Mouse (Mus musculus): ENCODE measurements around the gene Pip4k2a.

Pip4k2a gene

DNA sequence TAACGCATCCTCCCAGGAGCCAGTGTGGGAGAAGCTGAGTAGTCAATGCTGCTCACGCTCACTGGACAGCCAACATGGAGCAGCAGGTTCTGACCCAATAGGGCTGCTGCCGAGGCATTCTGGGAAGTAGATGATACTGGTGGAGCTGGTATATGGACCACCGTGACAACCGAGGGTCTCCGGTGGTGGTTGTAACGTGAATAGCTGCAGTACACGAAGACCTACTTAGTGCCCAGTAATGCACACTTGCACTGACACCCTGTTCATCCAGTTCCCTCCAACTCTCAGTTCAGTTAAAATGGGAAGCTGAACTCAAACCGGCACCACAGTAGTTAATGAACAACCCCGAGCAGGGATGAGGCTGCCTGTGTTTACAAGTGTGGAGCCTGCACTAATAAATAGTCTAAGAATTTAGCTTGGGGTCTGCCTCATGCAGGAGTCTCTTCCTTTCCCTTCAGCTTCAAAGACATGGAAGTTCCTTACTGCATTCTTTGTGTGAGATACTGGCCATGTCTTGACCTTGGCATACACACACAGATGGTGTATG, 105.9 kb downstream of the Pip4k2a start:
- no peak for DNase-seq

DNA sequence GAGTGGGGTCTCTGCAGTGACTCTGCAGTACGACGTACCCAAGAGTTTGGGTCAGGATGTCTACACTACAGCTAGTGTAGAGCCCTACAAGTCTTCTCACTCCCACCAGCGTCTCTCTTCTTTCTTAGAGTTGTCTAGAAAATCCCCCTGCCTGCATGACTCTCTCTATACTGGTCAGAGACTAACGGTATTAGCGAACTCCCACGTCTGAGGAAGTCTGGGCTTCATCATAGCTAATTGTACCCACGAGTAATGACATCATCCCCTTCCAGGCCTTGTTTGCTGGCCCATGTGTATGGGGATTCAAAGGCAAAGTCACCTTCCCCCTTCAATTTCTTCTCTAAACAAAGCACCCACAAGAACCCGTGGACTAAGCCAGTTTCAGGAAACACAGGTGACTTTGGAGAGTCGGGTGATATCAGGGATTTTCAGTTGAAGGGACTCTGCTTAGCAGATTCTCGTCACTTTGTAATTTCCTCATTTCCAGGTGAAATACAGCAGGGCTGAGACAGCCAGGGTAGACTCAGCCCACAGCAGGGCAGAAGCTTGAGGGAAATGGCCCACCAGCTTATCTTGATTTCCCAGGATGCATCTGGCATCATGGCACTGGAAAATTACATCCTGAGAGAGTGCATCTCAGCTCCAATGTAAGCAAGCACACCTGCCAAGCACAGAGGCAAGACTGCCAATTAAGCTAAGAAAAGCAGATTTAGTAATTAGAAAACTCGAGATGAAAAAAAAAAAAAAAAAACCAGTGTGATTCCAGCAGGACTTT, 107.5 kb downstream of the Pip4k2a start:
- DNase-seq: no peak

DNA sequence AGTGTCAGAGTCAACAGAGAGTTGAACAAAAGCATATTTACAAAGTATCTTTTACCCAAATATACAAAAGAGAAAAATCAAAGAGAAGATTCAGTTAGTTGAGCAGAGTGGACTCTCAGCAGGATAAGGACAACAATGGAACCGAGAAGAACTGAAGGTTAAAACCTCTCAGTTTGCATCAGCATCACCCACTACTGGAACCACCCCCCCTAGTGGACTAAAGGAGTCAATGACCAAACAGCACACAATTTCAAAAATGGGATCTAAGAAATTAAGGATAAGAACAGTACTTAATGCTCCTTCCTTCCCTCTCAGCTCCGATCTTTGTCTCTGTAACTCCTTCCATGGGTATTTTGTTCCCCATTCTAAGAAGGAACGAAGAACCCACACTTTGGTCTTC, 113.6 kb downstream of the Pip4k2a start:
- DNase-seq: no peak

DNA sequence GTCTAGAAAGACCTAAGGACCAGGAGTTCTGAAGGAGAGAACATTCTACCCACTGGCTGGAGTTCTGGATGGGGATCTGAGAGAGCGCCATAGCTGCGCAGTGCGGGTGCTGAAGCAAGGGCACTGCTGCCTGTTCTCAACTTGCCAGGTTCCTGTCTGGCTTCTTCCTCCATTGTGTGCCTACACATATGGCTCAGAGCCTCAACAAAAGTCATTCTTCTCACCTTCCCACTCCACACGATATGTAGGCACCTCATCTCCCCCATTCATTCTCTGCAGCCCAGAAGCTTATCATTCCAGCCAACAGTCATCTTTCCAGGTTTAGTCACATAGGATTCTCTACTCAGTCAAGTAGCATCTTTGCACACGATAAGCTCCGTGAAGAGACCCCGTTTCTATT, 123.3 kb downstream of the Pip4k2a start:
- no peak for DNase-seq

DNA sequence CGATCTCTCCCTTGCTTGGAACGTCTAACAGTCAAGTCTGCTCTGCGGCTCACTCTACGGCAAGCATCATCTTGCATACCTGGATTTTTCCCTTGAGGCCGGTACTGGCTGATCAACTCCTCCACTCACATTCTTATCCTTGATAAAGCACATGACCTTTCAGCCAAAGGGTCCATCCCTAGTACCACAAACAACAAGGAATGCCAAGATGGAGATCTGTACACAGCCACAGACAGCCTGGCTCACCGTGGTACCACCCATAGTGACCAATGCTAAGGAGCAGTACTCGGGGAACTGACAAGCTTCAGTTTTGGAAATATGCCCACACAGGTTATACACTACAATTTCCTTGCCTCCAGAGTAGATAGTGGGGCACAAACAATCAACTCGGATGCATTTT, 123.9 kb downstream of the Pip4k2a start:
- DNase-seq: no peak

DNA sequence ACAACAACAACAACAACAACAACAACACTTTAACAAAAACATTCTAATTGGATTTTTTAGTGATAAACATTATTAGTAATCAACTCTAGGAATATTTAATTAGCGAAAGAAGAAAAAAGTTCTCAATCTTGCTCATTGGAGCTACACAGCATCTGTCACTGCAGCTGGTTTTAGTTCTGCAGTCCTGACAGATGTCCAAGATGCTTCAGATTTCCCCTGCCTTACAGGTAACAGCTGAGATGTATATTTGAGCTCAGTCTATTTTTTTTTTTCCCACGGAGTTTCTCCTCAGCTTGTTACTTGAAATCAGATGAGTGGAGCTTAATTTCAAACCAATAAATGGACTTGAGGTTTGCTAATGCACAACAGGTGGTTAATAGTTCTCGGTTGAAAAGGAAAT, 124.5 kb downstream of the Pip4k2a start:
- DNase-seq: no peak

DNA sequence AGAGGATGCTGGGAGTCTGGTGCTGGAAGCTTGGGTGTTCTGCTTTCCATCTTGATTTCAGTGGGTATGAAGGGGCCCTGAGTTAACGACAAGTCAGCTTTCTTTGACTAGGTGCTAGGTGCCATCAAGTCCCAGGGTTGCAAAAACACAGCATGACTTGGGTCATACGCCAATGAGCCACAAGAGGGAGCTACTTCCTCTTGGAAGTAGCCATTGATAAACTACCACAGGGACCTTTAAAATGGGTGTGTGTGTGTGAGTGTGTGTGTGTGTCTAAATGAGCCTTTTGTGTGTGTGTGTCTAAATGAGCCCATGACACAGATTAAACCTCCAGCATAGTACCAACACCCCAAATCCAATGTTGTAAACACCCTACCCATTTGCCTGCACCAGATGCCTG, 125.1 kb downstream of the Pip4k2a start:
- peak; percentile 75 for DNase-seq

DNA sequence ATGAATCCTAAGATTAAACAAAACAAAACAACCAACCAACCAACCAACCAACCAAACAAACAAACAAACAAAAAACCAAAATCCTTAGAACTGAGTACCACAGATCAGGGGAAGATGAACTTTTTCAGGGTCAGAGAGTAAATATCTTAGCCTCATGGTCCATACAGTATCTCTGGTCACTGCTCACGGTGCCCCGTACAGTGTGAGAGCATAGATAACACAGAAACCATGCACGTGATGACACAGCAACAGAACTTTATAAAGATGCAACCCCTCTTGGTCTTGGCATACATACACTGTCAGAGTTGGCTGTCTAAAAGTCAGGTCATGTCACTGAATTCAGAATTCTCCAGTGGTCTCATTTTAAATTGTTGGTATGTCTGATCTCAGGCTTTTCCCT, 126.8 kb downstream of the Pip4k2a start:
- no peak for DNase-seq

DNA sequence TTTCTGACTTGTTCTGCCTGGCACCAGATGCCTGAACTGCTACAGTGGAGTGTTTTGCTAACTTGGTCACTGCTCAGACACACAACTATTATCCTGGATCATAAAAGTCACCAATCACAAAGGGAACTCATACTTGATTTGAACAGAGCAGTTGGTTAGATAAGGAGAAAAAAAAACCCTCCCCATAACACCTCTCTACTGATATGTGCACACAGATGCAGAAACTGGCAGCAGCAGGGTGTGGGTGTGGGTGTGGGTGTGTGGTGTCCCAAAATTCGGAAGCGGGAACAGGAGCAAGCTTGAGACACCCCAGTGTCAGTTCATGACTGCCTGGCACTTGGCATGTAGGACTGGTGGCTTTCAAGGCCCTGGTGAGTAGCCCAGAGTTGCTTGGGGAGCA, 130.9 kb downstream of the Pip4k2a start:
- DNase-seq: no peak

DNA sequence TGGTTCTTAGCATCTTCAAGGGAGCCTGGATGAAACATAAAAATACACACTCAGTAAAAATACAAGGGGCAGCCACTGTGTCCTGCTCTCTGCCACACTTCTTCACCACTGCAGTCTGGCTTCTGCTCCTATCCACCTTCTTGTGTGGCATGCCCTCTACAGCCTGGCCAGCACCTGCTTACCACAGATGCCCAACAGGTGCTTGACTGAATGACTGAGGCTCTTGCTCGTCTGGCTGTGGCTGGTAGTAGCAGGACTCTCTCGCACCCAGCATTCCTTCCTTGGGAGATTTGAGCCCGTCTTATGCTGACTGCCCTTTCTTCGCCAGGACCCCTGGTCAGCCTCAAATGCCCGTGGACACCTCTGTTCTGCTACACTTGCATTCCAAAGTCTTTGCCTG, 133.2 kb downstream of the Pip4k2a start:
- no peak for DNase-seq

DNA sequence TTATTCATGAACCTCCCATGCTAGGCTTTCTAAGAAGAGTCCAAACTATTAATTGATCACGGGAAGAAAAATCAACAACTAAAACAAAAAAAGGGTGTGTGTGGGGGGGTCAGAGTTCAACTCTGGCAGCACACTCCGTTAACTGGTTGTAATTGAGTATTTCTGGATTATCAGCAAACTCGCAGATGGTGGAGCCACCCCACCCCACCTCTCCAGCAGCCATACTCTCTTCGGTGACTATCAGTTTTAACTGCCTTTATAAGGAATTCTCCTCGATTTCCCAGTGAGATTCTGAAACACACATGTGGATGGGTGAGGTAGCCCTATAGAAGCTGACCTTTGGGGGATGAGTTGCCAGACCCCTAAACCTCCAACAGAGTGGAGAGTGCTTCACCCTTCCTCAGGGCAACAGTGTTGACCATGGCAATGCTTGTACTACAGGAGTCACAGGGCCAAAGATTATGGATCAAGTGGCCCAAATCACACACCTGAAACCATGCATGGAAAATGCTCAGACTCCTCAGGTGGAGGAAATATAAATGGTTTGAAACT, 136.2 kb downstream of the Pip4k2a start:
- no peak for DNase-seq

DNA sequence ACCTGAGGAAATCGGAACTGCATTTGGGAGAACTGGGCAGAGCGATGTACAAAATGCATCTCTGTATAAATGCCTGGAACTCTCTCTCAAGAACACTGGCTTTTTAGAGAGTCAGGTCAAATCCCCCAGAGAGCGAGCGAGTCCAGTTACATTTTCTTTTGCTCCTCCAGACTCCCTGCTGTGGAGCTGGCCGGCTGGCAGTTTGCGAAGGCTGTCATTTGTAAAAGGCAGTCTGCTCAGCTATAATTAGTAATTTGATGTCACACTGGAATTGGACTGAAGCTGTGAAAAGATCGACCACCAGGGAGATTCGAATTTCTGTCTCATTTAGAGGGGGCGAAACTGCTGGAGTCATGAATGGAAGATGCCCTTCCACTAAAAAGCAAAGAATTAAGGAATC, 137.2 kb downstream of the Pip4k2a start:
- peak; percentile 57 for DNase-seq

DNA sequence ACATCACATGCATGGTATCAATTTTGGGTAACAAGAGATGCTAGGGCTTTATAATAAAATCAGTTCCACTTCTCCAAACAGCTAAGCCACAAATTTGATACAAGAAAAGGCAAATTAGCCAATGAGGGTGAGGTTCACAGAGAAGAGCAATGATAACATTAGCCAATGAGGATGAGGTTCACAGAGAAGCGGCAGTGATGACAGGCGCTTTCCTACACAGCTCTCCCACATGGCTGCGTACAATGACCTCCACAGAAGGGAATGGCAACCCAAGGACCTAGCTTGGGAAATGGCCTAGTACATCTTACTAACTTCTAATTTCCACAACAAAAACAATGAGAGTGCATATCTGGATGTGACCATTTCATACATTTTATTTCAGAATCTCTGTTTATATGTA, 140.0 kb downstream of the Pip4k2a start:
- DNase-seq: peak; percentile 19

DNA sequence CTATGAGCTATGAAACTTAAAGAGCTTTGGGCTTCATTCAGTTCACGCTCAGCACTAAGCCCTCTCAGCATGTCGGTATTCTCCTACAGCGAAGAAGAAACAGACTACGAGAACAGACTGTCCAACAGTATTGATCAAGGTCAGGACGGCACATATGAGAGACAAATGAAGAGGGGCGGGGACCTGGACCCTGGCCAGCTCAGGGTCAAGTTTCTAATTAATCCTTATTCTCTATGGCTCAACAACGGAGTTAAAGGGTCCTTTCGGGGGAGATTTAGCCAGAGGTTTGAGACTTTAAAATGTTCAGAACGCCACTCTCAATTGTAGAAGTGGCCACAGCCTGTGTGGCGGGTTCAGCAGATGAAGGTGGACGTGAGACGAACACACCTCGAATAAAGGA, 141.5 kb downstream of the Pip4k2a start:
- peak; percentile 39 for DNase-seq

DNA sequence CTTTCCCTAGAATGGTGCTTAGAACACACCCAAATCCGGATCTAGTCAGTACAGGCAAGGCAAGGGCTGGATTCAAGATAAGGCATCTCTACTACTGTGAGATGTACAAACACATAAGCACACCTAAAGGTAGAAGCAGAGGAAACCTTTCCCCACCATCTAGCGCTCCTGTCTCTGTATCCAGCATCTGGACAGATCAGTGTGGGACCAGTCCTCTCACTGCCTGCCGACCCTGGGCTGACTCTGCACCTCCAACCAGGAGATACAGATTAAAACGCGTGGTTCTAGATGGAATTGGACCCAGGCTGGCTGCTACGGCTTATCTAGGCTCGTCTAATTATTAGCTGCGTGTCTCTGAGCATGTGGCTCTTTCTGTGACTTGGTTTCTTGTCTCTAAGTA, 142.7 kb downstream of the Pip4k2a start:
- DNase-seq: peak; percentile 14

DNA sequence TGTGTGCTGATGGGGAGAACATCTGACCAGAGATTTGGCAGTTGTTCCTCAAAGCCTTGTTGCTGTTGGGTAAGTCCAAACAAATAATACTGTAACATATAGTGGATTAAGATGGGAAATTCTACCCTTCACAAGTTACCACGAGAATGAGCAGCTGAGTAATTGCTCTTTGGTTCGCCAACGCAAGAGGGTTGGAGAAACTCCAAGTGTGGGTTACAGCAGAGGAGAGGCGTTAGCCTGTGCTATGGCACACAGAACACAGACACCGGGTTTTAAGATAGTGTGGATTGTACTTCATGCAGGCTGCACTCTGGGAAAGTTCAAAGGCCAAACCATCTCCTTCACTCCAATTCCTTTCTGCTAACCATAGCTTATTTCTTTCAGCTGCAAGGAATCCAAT, 144.6 kb downstream of the Pip4k2a start:
- DNase-seq: no peak

DNA sequence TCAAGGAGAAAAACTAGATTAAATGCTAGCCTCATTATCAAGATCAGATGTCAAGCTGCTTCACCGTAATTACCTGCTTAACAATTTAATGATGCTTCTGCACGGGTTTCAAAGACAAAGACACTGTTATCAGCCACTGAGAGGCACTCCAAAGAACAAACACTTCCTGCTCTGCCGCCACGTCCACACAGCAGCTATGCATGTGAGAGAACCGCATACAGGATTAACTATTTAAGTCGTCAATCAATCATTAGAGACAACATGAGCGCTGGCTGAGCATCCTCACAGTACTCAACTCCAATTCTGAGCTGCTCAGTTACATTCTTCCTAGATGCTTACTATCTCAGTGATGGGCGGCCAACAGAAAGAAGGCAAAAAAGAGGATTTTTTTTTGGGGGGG, 147.3 kb downstream of the Pip4k2a start:
- DNase-seq: no peak

DNA sequence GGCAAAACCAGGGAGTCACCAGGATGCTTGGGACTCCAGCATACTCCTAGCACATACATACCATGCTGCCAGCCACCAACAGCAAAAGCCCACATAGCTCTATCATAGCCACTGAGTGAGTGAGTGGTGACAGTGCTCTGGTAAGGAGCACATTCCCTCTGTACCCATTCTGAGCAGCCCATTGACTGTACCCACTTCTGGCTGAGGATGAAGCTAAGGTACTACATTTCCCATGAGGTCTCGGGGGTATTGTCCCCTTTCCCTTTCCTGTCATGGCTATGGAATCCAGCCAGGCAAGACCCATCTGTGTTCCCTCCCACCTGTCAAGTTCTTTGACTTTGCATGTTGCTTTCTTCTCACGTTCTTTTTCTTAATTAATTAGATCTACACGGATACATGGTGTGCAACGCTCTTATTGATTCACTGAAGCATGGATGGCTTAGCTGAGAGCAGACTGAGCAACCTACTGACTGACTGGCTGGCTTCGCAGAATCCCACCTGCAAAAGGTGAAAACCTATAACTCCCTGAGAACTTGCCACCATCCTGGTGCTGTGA, 149.8 kb downstream of the Pip4k2a start:
- DNase-seq: no peak

DNA sequence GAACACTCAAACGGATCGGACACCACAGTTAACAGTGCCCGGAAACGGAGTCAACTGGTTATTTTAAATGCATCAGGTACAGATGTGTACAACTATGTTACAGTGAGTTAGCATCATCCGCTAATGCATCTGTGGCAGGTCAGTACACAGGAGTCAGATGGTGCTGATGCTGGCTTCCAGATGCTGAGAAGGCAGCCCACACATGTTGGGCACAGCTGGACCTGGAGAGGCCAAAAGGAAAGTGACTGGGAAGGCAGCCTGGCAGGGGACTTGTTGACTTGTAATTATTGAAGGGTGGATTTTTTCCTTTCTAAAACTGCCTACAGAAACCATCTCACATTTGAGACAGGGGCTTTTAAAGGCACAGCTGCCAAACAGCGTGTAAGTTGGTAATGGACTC, 155.4 kb downstream of the Pip4k2a start:
- no peak for DNase-seq

DNA sequence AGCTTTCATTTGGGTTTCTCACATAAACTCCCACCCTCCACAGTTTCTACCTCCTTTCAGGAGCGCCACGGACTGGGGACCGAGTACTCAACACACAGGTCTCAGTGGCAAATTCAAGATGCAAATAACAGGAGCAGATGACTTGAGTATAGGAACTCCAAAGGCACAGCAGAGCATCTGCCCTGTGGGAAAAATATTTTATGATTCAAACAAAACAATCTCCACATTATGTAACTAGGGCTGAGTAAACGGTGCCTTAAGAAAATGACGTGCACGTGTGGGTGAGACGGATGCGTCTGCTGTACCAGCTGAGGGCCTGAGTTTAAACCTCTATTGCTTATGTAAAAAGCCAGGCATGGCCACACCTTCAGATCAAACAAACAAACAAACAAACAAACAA, 156.9 kb downstream of the Pip4k2a start:
- DNase-seq: no peak

DNA sequence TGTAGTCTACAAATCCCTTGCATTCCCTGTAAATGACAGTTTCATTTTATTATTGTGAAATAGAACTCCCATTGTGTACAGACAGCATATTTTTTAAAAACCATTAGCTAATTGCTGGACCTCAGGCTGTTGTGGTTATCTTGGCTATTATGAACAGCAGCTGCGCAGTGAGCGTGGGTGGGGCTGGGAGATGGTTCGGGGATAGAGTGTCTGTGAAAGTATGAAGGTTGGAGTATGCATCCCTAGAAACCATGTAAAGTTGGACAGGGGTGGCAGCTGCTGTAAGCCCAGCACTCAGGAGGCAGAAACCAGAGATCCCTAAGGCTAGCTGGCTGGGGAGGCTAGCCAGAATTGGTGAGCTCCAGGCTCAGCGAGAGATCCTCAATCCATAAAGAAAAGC, 158.4 kb downstream of the Pip4k2a start:
- DNase-seq: no peak

DNA sequence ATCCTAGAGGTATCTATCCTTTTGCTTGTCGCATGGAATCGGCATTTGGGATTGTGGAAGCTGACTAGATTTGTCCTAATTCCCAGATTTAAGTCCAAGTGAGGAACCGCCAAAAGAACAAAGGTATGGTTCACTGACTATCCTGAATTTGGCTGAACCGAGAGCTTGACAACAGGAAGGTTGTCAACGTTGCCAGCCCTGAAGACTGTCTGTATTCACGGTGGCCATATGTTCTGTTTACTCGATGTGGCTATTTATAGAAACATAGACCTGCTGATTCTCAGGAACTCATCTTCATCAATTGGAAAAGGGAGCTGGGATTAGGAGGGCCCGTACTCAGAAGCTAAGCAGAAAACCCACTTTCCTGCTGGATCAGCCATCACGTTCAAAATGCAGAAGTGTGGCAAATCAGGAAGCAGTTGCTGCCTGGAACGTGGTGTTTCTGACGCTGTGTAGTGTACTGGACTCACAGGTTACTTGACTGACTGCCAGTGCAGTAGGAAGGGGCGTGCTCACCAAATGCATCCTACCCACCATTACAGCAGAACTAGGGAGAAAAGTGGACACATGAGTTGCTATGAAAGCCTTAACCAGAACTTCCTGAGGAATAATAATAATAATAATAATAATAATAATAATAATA, 162.5 kb downstream of the Pip4k2a start:
- no peak for DNase-seq

DNA sequence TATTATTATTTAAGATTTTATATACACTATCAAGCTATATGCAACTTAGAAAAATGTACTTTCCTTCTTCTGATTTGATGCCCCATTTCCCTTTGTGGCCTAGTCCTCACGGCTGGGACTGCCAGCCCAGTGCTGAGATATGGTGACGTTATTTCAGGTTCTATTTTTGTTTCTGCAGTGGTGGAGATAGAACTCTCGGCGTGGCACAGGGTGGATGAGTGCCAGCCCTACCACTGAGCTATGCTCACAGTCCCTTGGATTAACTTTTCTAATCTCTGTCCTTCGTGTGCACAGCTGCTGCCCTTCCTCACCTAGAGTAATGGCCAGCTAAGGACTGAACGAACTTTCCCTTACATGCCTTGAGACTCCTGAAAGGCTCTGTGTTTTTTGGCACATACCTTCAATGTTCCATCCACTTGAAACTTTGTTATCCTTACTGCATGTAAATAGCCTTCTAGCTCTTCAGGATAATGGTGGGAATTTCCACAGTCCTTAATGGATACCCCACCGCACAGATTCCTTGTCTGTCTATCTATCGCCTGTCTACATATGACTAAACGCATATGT, 164.8 kb downstream of the Pip4k2a start:
- DNase-seq: no peak
